Mouse (Mus musculus): ENCODE data around the gene Rab11fip3.
A peak's percentile ranks its signal among the peaks of the same experiment; 100 is the strongest.

Gene Rab11fip3

GRCm38 (mm10) chr17:26054133-26054845 lies 15.1 kb downstream of the Rab11fip3 start:
- TF ChIP-seq GATA4 (IDR thresholded peaks at IDR 0.05; ENCODE audit: insufficient replicate concordance, low read length) = no peak

GRCm38 (mm10) chr17:26052706-26053105 lies 16.6 kb downstream of the Rab11fip3 start:
- TF ChIP-seq GATA4 (IDR thresholded peaks at IDR 0.05; ENCODE audit: insufficient replicate concordance, low read length) = no peak

GRCm38 (mm10) chr17:26052074-26052473 lies 17.3 kb downstream of the Rab11fip3 start:
- 0 out of 2 replicates have a peak, but pooled peaks have one; percentile 63 for TF ChIP-seq GATA4 (IDR thresholded peaks at IDR 0.05; ENCODE audit: insufficient replicate concordance, low read length)

- no peak for TF ChIP-seq GATA4 (IDR thresholded peaks at IDR 0.05; ENCODE audit: insufficient replicate concordance, low read length)
These were observed 21.2 kb downstream of the Rab11fip3 start for GRCm38 (mm10) chr17:26048118-26048517.

- TF ChIP-seq GATA4 (IDR thresholded peaks at IDR 0.05; ENCODE audit: insufficient replicate concordance, low read length) = no peak
These were observed 22.9 kb downstream of the Rab11fip3 start for GRCm38 (mm10) chr17:26046253-26046997.

GRCm38 (mm10) chr17:26045285-26045684 lies 24.1 kb downstream of the Rab11fip3 start:
- no peak for TF ChIP-seq GATA4 (IDR thresholded peaks at IDR 0.05; ENCODE audit: insufficient replicate concordance, low read length)

- no peak for TF ChIP-seq GATA4 (IDR thresholded peaks at IDR 0.05; ENCODE audit: insufficient replicate concordance, low read length)
These were observed 26.1 kb downstream of the Rab11fip3 start for GRCm38 (mm10) chr17:26043249-26043636.

- TF ChIP-seq GATA4 (IDR thresholded peaks at IDR 0.05; ENCODE audit: insufficient replicate concordance, low read length) = no peak
These were observed 26.6 kb downstream of the Rab11fip3 start for GRCm38 (mm10) chr17:26042599-26043248.

GRCm38 (mm10) chr17:26041111-26041802 lies 28.1 kb downstream of the Rab11fip3 start:
- TF ChIP-seq GATA4 (IDR thresholded peaks at IDR 0.05; ENCODE audit: insufficient replicate concordance, low read length) = no peak

- no peak for TF ChIP-seq GATA4 (IDR thresholded peaks at IDR 0.05; ENCODE audit: insufficient replicate concordance, low read length)
These were observed 37.3 kb downstream of the Rab11fip3 start for GRCm38 (mm10) chr17:26032037-26032436.

- TF ChIP-seq GATA4 (IDR thresholded peaks at IDR 0.05; ENCODE audit: insufficient replicate concordance, low read length) = no peak
These were observed 37.8 kb downstream of the Rab11fip3 start for GRCm38 (mm10) chr17:26031583-26031982.

- TF ChIP-seq GATA4 (IDR thresholded peaks at IDR 0.05; ENCODE audit: insufficient replicate concordance, low read length) = no peak
These were observed 41.1 kb downstream of the Rab11fip3 start for GRCm38 (mm10) chr17:26028261-26028660.

GRCm38 (mm10) chr17:26024674-26025073 lies 44.7 kb downstream of the Rab11fip3 start:
- no peak for TF ChIP-seq GATA4 (IDR thresholded peaks at IDR 0.05; ENCODE audit: insufficient replicate concordance, low read length)

- TF ChIP-seq GATA4 (IDR thresholded peaks at IDR 0.05; ENCODE audit: insufficient replicate concordance, low read length) = no peak
These were observed 45.4 kb downstream of the Rab11fip3 start for GRCm38 (mm10) chr17:26023966-26024365.

- no peak for TF ChIP-seq GATA4 (IDR thresholded peaks at IDR 0.05; ENCODE audit: insufficient replicate concordance, low read length)
These were observed 46.2 kb downstream of the Rab11fip3 start for GRCm38 (mm10) chr17:26023181-26023580.

Measured in liver, adult (tissue).